Mouse (Mus musculus): ENCODE data around the gene Krt23.

Gene Krt23

DNA sequence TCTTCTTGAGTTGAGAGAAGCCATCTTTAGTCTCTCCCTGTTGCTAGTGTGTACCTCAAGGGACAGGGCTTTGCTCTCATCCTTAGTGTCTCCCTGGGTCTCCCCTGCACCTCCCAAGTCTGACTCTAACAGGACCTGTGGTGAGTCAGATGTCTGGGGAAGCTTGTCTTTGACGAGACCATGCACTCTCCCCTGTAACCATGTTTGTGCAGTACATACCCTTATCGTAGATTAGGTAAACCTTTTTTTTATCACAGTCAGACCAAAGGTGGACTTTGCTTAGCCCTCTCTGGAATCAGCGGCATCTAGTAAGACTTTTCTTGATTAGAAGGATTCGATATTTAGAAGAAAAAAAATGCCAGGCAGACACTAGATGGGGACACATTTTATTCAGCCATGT is 38.9 kb downstream of the Krt23 start:
- no peak for DNase-seq (ENCODE audit: low spot score in 2 of 2)

DNA sequence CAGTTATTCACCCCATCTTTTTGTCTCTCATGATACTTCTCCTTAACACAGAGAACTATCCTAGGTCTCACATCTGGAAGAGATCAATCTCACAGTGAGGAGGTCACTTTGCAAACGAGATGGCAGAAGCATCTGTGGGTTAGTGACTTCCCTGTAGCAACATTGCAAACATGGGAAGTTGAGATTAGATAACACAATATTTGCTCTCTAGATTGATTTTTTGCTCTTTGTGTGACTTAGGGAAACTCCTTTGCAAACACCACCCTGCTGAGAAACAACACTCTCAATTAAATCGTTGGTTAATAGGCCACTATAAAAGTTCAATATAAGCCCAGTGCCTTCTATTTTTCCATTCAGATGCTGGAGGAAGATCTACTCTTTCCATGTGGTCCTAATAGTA is 44.2 kb downstream of the Krt23 start:
- DNase-seq (ENCODE audit: low spot score in 2 of 2), result no peak

DNA sequence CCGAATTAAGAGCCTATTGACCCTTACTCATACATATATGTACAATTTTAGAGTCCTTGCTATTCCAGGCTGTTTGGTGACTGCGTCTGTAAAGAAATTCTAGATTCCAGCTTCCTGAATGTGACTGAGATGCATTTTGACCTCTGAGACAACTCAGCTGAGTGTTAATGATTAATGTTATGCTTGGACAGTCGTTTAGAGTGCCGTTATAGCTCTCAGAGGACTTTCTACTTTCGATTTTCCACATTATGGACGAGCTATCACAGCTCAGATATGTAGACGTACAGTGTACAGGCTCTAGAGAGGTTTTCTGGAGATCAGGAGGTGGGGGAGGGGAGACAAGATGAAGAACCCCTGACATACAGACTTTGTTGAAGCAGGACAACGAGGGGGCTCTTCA is 51.7 kb downstream of the Krt23 start:
- DNase-seq (ENCODE audit: low spot score in 2 of 2), result no peak

DNA sequence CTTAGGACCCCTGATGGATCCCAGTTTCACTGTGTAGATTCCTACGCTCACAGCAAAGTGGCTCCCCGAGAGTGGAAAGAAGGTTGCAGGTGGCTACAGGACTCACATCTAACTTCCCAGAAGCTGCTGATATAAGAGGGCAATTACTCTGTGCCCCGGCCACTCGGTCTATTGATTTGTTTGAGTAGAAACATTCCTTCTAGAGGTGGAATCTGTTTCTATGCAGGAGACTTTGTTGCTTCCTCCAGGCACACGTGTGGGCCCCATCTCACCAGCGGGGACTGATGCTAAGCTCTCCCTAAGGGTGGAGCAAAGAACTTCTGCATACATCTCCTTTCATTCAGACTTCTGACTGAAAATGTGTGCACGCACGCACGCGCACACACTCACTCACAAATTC is 53.5 kb downstream of the Krt23 start:
- DNase-seq (ENCODE audit: low spot score in 2 of 2), result no peak

DNA sequence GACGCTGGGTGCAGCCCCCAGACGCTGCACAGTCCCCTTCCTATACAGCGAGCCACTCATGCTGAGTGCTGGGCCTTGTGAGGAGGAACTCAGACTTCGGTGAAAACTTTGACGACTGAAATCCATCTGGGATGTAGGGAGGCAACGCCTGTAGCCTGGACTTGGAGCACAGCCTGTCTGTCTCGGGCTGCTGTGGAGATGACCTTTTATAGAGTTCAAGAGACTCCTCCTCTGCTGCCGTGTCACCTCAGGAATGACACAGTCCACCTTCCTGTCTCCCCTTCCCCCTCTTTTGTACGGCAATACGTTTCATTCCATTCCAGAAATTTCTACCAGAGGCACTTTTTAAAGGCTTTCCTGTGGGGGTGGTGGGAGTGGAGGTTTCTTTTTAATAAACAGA is 55.0 kb downstream of the Krt23 start, which contains the start of gene Krt20:
Krt20 (minus strand) TSS at position 179 of the 400 bp plus-strand sequence.
- DNase-seq (ENCODE audit: low spot score in 2 of 2), result no peak

GRCm38 (mm10) chr11:99436625-99437024 is 56.3 kb downstream of the Krt23 start:
- DNase-seq (ENCODE audit: low spot score in 2 of 2), result no peak

DNA sequence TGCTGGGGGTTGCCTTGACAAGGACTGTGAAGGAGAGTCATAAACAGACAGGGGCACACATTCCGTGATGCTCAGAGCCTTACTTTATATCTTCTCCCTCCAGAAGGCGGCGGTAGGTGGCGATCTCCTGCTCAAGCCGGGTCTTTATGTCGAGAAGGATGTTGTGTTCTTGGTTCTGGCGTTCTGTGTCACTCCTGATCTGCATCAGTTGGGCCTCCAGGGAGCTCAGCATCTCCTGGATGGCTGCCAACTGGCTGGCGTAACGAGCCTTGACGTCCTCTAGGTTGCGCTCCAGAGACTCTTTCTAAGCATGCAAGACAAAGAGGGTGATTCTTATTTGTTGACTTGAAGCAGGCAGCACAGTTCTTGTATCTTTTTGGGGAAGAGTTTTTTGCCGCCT is 62.3 kb downstream of the Krt23 start:
- DNase-seq (ENCODE audit: low spot score in 2 of 2), result no peak

All from natural killer cell, adult 2 months (primary cell).